Mouse (Mus musculus): ENCODE measurements at regions not wholly inside any gene's neighbourhood (a gene's known extent, or its start where the extent isn't known, plus 50 kb on each side); places are given as distances from the start of the nearest gene placed in this dataset.

- TF ChIP-seq CTCF (IDR thresholded peaks at IDR 0.05; ENCODE audit: control insufficient read depth, insufficient read depth, insufficient read length) (no peak), MAX (IDR thresholded peaks at IDR 0.05) (no peak), USF1 (IDR thresholded peaks at IDR 0.05; ENCODE audit: low read depth) (no peak), FOSL1 (IDR thresholded peaks at IDR 0.05; ENCODE audit: insufficient read depth, low read length, poor library complexity, severe bottlenecking) (no peak), MYOD1 (IDR thresholded peaks at IDR 0.05; ENCODE audit: control insufficient read depth, insufficient read length, low read depth) (no peak)
Measured at GRCm38 (mm10) chr7:138514171-138514570, 116.6 kb upstream of the Tcerg1l start.

Measured in C2C12 (cell line).